Mouse (Mus musculus): ENCODE data around the gene Prps2. TPM values are rescaled to one million over a fixed set of nuclear protein-coding genes. Genes with fewer than 3 reads are reported as not detected.

Prps2 gene
- polyA plus RNA-seq, 1 experiment from 2014 or later = 7.9 TPM

DNA sequence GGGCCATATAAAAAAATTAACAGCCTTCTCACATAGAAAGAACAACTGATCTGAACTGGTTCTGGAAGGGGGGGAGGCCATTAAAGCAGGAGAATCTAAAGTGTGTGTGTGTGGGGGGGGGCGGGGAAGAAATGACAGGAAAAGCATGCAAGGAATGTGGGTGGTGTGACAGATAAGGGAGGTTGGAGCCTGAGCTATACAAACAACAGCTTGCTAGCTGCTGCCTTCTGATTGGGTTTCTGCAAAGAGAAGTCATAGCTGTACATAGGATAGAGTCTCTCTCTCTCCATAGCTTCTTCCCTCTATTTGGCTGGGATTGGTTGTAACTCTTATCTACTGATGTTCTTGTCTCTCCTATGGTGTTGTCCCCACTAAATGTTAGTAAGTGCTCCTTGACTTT, 49.9 kb downstream of the Prps2 start:
- H3K9me3 ChIP-seq (replicated peaks; ENCODE audit: control insufficient read depth, low read length, poor library complexity, severe bottlenecking) = no peaks in the 10 kb centered on the region
- no peak for ATAC-seq
- no peaks in the 10 kb centered on the region for H3K4me1 ChIP-seq (ENCODE audit: control insufficient read depth, insufficient read depth, low read length)
- no peak overlapping the region for H3K4me2 ChIP-seq (ENCODE audit: low read length)
- no peaks in the 10 kb centered on the region; the same call in 1 of the 2 replicates for H3K27me3 ChIP-seq (ENCODE audit: control insufficient read depth, insufficient read depth, low read depth, low read length)
- no peak overlapping the region for H3K9ac ChIP-seq (ENCODE audit: low read depth, low read length)
- H3K27ac ChIP-seq (ENCODE audit: low read length) = no peak overlapping the region
- H3K4me3 ChIP-seq (ENCODE audit: low read depth, low read length) = no peak overlapping the region
- H3K36me3 ChIP-seq (ENCODE audit: control insufficient read depth, insufficient read depth, low read length) = no peaks in the 10 kb centered on the region
- WGBS = 38% methylated on average over 1 of the region's 1 CpGs

DNA sequence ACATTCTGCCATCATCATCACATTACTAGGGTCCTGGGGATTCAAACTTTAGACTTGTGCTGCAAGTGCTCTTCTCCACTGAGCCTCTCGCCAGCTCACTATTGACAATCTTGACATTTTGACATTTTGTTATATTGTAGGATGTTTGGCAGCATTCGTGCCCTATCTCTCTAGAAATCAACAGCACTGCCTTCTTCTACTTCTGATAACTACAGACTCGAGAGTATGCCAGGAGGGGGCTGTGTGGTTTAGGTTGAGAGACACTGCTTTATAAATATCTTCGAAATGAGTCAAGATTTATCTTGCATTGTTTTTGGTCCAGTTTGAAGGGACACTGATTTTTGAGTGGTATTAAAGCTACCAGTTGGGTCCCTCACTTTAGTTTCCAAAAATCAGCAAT, 51.6 kb downstream of the Prps2 start:
- 85% methylated on average over 4 of the region's 4 CpGs for WGBS
- no peaks in the 10 kb centered on the region for H3K36me3 ChIP-seq (ENCODE audit: control insufficient read depth, insufficient read depth, low read length)
- ATAC-seq = no peak
- no peak overlapping the region for H3K27ac ChIP-seq (ENCODE audit: low read length)
- H3K4me1 ChIP-seq (ENCODE audit: control insufficient read depth, insufficient read depth, low read length) = no peaks in the 10 kb centered on the region
- peaks cover 1% of the 10 kb centered on the region; the same call in 1 of the 2 replicates for H3K27me3 ChIP-seq (ENCODE audit: control insufficient read depth, insufficient read depth, low read depth, low read length)
- H3K4me2 ChIP-seq (ENCODE audit: low read length) = no peak overlapping the region
- H3K4me3 ChIP-seq (ENCODE audit: low read depth, low read length) = no peak overlapping the region
- no peaks in the 10 kb centered on the region for H3K9me3 ChIP-seq (replicated peaks; ENCODE audit: control insufficient read depth, low read length, poor library complexity, severe bottlenecking)
- H3K9ac ChIP-seq (ENCODE audit: low read depth, low read length) = no peak overlapping the region

GRCm38 (mm10) chrX:167330399-167330798, 52.1 kb downstream of the Prps2 start, which contains the start of gene Tlr7:
Tlr7 (minus strand) TSS chrX:167330558.
- Histone ChIP-seq H3K9ac (ENCODE audit: low read depth, low read length) (no peak within 1 kb of the TSS), H3K27me3 (ENCODE audit: control insufficient read depth, insufficient read depth, low read depth, low read length) (peaks cover 5% of the 10 kb centered on the region; the same call in 1 of the 2 replicates), H3K27ac (ENCODE audit: low read length) (no peak within 1 kb of the TSS), H3K9me3 (replicated peaks; ENCODE audit: control insufficient read depth, low read length, poor library complexity, severe bottlenecking) (no peaks in the 10 kb centered on the region), H3K4me2 (ENCODE audit: low read length) (no peak within 1 kb of the TSS), H3K36me3 (ENCODE audit: control insufficient read depth, insufficient read depth, low read length) (no peaks in the 10 kb centered on the region), H3K4me1 (ENCODE audit: control insufficient read depth, insufficient read depth, low read length) (no peaks in the 10 kb centered on the region), H3K4me3 (ENCODE audit: low read depth, low read length) (no peak within 1 kb of the TSS)
- 84% methylated on average over 6 of the region's 6 CpGs for WGBS
- ATAC-seq = no peak

DNA sequence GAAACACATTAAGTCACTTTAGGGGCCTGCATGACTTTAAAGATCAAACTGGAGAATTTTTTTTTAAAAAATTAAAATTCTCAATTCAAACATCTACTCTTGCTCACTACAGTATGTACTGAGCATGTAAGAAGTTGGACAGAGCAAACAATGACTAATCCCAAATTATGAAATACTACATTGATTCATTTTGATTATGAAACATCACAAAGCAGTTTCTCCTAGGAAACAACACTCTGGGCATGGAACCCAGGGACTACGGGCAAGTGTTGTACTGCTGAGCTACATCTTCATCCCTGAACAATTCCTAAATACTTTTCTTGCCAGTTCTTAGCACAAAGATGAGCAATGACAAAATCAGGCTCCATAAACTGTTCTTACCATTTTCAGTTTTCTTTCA, 52.9 kb downstream of the Prps2 start:
- Histone ChIP-seq H3K9ac (ENCODE audit: low read depth, low read length) (no peak overlapping the region), H3K4me3 (ENCODE audit: low read depth, low read length) (no peak overlapping the region), H3K4me1 (ENCODE audit: control insufficient read depth, insufficient read depth, low read length) (no peaks in the 10 kb centered on the region), H3K27ac (ENCODE audit: low read length) (no peak overlapping the region), H3K27me3 (ENCODE audit: control insufficient read depth, insufficient read depth, low read depth, low read length) (peaks cover 5% of the 10 kb centered on the region; the same call in 1 of the 2 replicates), H3K9me3 (replicated peaks; ENCODE audit: control insufficient read depth, low read length, poor library complexity, severe bottlenecking) (no peaks in the 10 kb centered on the region), H3K36me3 (ENCODE audit: control insufficient read depth, insufficient read depth, low read length) (no peaks in the 10 kb centered on the region), H3K4me2 (ENCODE audit: low read length) (no peak overlapping the region)
- WGBS = 82% methylated on average over 1 of the region's 1 CpGs
- ATAC-seq = no peak

DNA sequence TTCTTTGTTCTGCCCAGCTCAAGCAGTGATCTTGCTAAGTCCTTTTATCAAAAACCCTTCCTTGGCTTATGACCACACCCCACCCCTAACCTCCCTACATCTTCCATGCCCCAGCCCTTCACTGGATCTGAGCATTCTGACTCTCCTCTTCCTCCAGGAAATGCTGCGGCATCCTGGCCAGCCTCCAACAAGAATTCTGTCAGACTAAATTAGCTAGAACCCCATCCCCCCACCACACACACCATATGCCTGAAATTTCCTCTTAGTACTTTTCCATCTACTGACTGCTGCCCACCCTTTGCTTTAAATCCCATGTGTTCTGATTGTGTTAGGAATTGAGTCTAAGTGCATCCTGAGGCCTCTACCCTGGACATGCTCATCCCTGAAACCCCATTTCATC, 53.5 kb downstream of the Prps2 start:
- Histone ChIP-seq H3K4me2 (ENCODE audit: low read length) (no peak overlapping the region), H3K27ac (ENCODE audit: low read length) (no peak overlapping the region), H3K4me3 (ENCODE audit: low read depth, low read length) (no peak overlapping the region), H3K9ac (ENCODE audit: low read depth, low read length) (no peak overlapping the region), H3K36me3 (ENCODE audit: control insufficient read depth, insufficient read depth, low read length) (no peaks in the 10 kb centered on the region), H3K4me1 (ENCODE audit: control insufficient read depth, insufficient read depth, low read length) (no peaks in the 10 kb centered on the region), H3K9me3 (replicated peaks; ENCODE audit: control insufficient read depth, low read length, poor library complexity, severe bottlenecking) (no peaks in the 10 kb centered on the region), H3K27me3 (ENCODE audit: control insufficient read depth, insufficient read depth, low read depth, low read length) (peaks cover 5% of the 10 kb centered on the region; the same call in 1 of the 2 replicates)
- 90% methylated on average over 1 of the region's 1 CpGs for WGBS
- ATAC-seq = no peak

- ATAC-seq = no peak
- no peak overlapping the region for H3K4me3 ChIP-seq (ENCODE audit: low read depth, low read length)
- no peaks in the 10 kb centered on the region for H3K36me3 ChIP-seq (ENCODE audit: control insufficient read depth, insufficient read depth, low read length)
- no peak overlapping the region for H3K9ac ChIP-seq (ENCODE audit: low read depth, low read length)
- no peaks in the 10 kb centered on the region for H3K9me3 ChIP-seq (replicated peaks; ENCODE audit: control insufficient read depth, low read length, poor library complexity, severe bottlenecking)
- no peak overlapping the region for H3K27ac ChIP-seq (ENCODE audit: low read length)
- H3K4me2 ChIP-seq (ENCODE audit: low read length) = no peak overlapping the region
- peaks cover 5% of the 10 kb centered on the region; the same call in 1 of the 2 replicates for H3K27me3 ChIP-seq (ENCODE audit: control insufficient read depth, insufficient read depth, low read depth, low read length)
- 91% methylated on average over 3 of the region's 3 CpGs for WGBS
- no peaks in the 10 kb centered on the region for H3K4me1 ChIP-seq (ENCODE audit: control insufficient read depth, insufficient read depth, low read length)
Measured at GRCm38 (mm10) chrX:167328519-167328918, 54.0 kb downstream of the Prps2 start.

- no peak overlapping the region for H3K27ac ChIP-seq (ENCODE audit: low read length)
- H3K27me3 ChIP-seq (ENCODE audit: control insufficient read depth, insufficient read depth, low read depth, low read length) = peaks cover 5% of the 10 kb centered on the region
- H3K4me2 ChIP-seq (ENCODE audit: low read length) = no peak overlapping the region
- no peaks in the 10 kb centered on the region for H3K9me3 ChIP-seq (replicated peaks; ENCODE audit: control insufficient read depth, low read length, poor library complexity, severe bottlenecking)
- H3K4me3 ChIP-seq (ENCODE audit: low read depth, low read length) = no peak overlapping the region
- ATAC-seq = no peak
- 60% methylated on average over 1 of the region's 1 CpGs for WGBS
- no peaks in the 10 kb centered on the region for H3K4me1 ChIP-seq (ENCODE audit: control insufficient read depth, insufficient read depth, low read length)
- no peak overlapping the region for H3K9ac ChIP-seq (ENCODE audit: low read depth, low read length)
- H3K36me3 ChIP-seq (ENCODE audit: control insufficient read depth, insufficient read depth, low read length) = no peaks in the 10 kb centered on the region
Measured at GRCm38 (mm10) chrX:167323742-167324141, 58.8 kb downstream of the Prps2 start.

GRCm38 (mm10) chrX:167321233-167321806, 61.2 kb downstream of the Prps2 start:
- no peak for ATAC-seq
- no peaks in the 10 kb centered on the region for H3K4me1 ChIP-seq (ENCODE audit: control insufficient read depth, insufficient read depth, low read length)
- H3K9ac ChIP-seq (ENCODE audit: low read depth, low read length) = no peak overlapping the region
- no peak overlapping the region for H3K4me3 ChIP-seq (ENCODE audit: low read depth, low read length)
- H3K27ac ChIP-seq (ENCODE audit: low read length) = no peak overlapping the region
- 55% methylated on average over 4 of the region's 4 CpGs for WGBS
- no peak overlapping the region for H3K4me2 ChIP-seq (ENCODE audit: low read length)
- H3K36me3 ChIP-seq (ENCODE audit: control insufficient read depth, insufficient read depth, low read length) = no peaks in the 10 kb centered on the region
- H3K27me3 ChIP-seq (ENCODE audit: control insufficient read depth, insufficient read depth, low read depth, low read length) = peaks cover 5% of the 10 kb centered on the region
- H3K9me3 ChIP-seq (replicated peaks; ENCODE audit: control insufficient read depth, low read length, poor library complexity, severe bottlenecking) = no peaks in the 10 kb centered on the region

GRCm38 (mm10) chrX:167318819-167319396, 63.6 kb downstream of the Prps2 start:
- Histone ChIP-seq H3K9ac (ENCODE audit: low read depth, low read length) (no peak overlapping the region), H3K4me2 (ENCODE audit: low read length) (no peak overlapping the region), H3K27me3 (ENCODE audit: control insufficient read depth, insufficient read depth, low read depth, low read length) (no peaks in the 10 kb centered on the region; the same call in none of the 2 replicates), H3K4me1 (ENCODE audit: control insufficient read depth, insufficient read depth, low read length) (no peaks in the 10 kb centered on the region), H3K27ac (ENCODE audit: low read length) (no peak overlapping the region), H3K9me3 (replicated peaks; ENCODE audit: control insufficient read depth, low read length, poor library complexity, severe bottlenecking) (no peaks in the 10 kb centered on the region), H3K4me3 (ENCODE audit: low read depth, low read length) (no peak overlapping the region), H3K36me3 (ENCODE audit: control insufficient read depth, insufficient read depth, low read length) (no peaks in the 10 kb centered on the region)
- ATAC-seq = no peak
- 36% methylated on average over 4 of the region's 4 CpGs for WGBS

Measured in midbrain, embryonic 16.5 days (tissue).